Mouse (Mus musculus) limb, embryonic 11.5 days (tissue): Measurements from ENCODE around the gene Slc25a40. TPM values are rescaled to one million over a fixed set of nuclear protein-coding genes. Genes with fewer than 3 reads are reported as not detected.

Experiments
- ATAC-seq: fragments of 200-750 bp; cut with Nextera tagmentation; 2 replicates; pipeline ENCODE4 v1.8.0; 2017; ENCODE audit warnings: low read depth; ENCODE audit not compliant: insufficient number of reproducible peaks, low FRiP score, low TSS enrichment
- DNase-seq: peaks from one replicate; pipeline ENCODE4 v3.0.0-alpha.2; 2015; ENCODE audit warnings: low spot score
- H3K27ac ChIP-seq: fragments of 300-500 bp; sonication (generic); replicated peaks from 2 replicates; pipeline ENCODE4 v1.5.1; 2014; ENCODE audit warnings: low read depth, mild to moderate bottlenecking, low read length
- H3K27me3 ChIP-seq: fragments of 300-500 bp; sonication (generic); 2 replicates; pipeline ENCODE4 v1.6.1; 2014; ENCODE audit warnings: mild to moderate bottlenecking, low read length, mixed read lengths; ENCODE audit not compliant: control insufficient read depth, insufficient read depth
- H3K36me3 ChIP-seq: fragments of 300-500 bp; sonication (generic); 2 replicates; pipeline ENCODE4 v1.6.1; 2014; ENCODE audit warnings: mild to moderate bottlenecking, low read length, moderate library complexity, mixed read lengths; ENCODE audit not compliant: control insufficient read depth, insufficient read depth
- H3K4me1 ChIP-seq: fragments of 300-500 bp; sonication (generic); 2 replicates; pipeline ENCODE4 v1.6.1; 2014; ENCODE audit warnings: low read length, mixed read lengths; ENCODE audit not compliant: control insufficient read depth, insufficient read depth
- H3K4me2 ChIP-seq: fragments of 300-500 bp; sonication (generic); 2 replicates; pipeline ENCODE4 v1.6.1; 2014; ENCODE audit warnings: low read depth, mild to moderate bottlenecking, moderate library complexity; ENCODE audit not compliant: severe bottlenecking
- H3K4me3 ChIP-seq: fragments of 300-500 bp; sonication (generic); 2 replicates; pipeline ENCODE4 v1.5.1; 2014; ENCODE audit warnings: low read depth, low read length
- H3K9ac ChIP-seq: fragments of 300-500 bp; sonication (generic); 2 replicates; pipeline ENCODE4 v1.6.1; 2014; ENCODE audit warnings: mild to moderate bottlenecking, low read length
- H3K9me3 ChIP-seq: fragments of 300-500 bp; sonication (generic); 2 replicates; pipeline ENCODE4 v1.6.1; 2016; ENCODE audit warnings: low read length; ENCODE audit not compliant: control insufficient read depth
- WGBS: fragments of 180-500 bp; shearing (Covaris S2); extraction: QIAGEN DNeasy Blood & Tissue Kit; methylation state at CpG from one replicate; pipeline ENCODE4 v1.1.7; 2014; 5-methylcytosine and 5-hydroxymethylcytosine counted together
- polyA plus RNA-seq: library from polyadenylated mRNA; unstranded; fragments of >200 nt; fragmentation: Nextera tagmentation; extraction: Ambion mirVana; gene quantifications from 2 replicates; pipeline ENCODE4 v1.2.1, GENCODE M21; 2014

Gene Slc25a40
- polyA plus RNA-seq, 1 experiment from 2014 or later = 9.6 TPM

DNA sequence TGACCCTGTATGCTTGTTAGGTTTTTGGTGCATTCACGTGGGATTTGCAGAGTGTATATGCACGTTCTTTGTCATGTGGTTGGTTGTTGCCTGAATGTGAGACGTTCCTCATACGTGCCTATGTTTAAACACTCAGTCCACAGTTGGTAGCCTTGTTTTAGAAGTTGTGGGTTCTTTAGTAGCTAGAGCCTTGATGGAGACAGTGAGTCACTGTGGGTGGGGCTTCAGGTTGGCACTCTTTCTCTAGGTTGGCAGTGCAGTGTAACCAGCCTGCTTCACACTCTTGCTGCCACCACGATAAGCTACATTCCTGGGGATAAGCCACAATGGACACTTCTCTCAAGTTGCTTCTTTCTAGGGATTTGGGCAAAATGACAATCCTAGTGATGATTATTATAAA is 33.9 kb downstream of the Slc25a40 start:
- ATAC-seq = no peak
- Histone ChIP-seq H3K36me3 (peaks cover 2% of the 10 kb centered on the region; the same call in 1 of the 2 replicates), H3K9ac (no peak overlapping the region), H3K27ac (no peak overlapping the region), H3K27me3 (no peaks in the 10 kb centered on the region), H3K4me3 (no peak overlapping the region), H3K4me1 (no peaks in the 10 kb centered on the region), H3K4me2 (no peak overlapping the region), H3K9me3 (no peaks in the 10 kb centered on the region)
- no peak for DNase-seq
- WGBS = 91% methylated on average over 5 of the region's 5 CpGs

DNA sequence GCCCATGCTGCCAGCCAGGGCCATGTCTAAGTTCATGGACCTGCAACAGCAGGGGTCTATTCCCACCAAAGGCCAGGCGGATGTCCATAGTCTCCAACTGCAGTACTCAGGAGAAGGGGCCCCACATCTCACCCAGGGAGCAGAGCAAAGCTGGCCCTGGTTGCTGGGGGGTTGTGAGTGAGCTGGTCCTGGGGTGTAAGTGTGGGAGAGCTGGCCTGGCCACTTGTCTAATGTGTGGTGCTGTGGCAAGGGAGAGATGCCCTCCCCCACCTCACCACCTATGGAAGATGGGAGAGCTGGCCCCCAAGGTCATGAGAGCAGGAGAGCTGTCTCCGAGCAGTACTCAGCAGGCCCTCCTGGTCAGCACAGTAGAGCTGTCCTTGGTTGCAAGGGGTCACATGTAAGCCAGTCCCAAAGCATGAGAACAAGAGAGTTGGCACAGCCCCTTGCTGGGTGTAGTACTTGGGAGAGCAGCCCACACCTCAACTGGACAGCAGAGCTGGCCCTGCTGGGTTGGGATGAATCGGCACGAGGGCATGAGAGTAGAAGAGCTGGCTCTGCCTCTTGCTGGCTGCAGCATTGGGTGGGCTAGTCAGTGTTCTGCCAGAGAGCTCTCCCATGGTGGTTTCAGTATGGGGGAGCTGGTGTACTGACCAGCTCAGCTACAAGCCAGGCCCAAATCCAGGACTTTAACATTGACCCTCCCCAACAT is 65.5 kb downstream of the Slc25a40 start:
- H3K36me3 ChIP-seq = no peaks in the 10 kb centered on the region

DNA sequence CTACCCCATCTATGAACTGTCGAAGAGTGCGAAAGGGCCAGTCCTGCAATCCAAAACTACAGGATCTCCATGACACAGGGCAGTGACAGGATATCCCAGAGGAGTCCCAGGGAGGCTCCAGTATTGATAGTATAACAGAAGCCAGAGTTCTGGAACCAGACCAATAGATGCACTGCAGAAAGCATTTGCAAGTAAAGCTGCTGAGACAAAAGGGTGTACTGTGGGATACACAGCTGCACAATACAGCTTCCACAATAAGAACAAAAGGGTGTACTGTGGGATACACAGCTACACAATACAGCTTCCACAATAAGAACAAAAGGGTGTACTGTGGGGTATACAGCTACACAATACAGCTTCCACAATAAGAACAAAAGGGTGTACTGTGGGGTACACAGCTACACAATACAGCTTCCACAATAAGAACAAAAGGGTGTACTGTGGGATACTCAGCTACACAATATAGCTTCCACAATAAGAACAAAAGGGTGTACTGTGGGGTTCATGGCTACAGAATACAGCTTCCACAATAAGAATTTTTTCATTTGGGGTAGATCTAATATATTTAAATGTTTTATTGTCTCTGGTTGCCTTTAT is 66.1 kb downstream of the Slc25a40 start:
- no peaks in the 10 kb centered on the region for H3K36me3 ChIP-seq
- H3K9ac ChIP-seq = no peak overlapping the region
- no peak for DNase-seq
- no peak overlapping the region for H3K4me2 ChIP-seq
- WGBS = 91% methylated on average over 2 of the region's 2 CpGs
- H3K27me3 ChIP-seq = no peaks in the 10 kb centered on the region
- ATAC-seq = no peak
- H3K4me1 ChIP-seq = no peaks in the 10 kb centered on the region
- no peaks in the 10 kb centered on the region for H3K9me3 ChIP-seq
- no peak overlapping the region for H3K4me3 ChIP-seq
- no peak overlapping the region for H3K27ac ChIP-seq

More for the DNA sequence above, 65.5 kb downstream of the Slc25a40 start:
- H3K27ac ChIP-seq = no peak overlapping the region
- no peaks in the 10 kb centered on the region for H3K9me3 ChIP-seq
- no peak overlapping the region for H3K4me3 ChIP-seq
- WGBS = 71% methylated on average over 4 of the region's 4 CpGs
- DNase-seq (no peak), ATAC-seq (no peak)
- H3K4me2 ChIP-seq = no peak overlapping the region
- no peak overlapping the region for H3K9ac ChIP-seq
- no peaks in the 10 kb centered on the region for H3K27me3 ChIP-seq
- H3K4me1 ChIP-seq = no peaks in the 10 kb centered on the region

DNA sequence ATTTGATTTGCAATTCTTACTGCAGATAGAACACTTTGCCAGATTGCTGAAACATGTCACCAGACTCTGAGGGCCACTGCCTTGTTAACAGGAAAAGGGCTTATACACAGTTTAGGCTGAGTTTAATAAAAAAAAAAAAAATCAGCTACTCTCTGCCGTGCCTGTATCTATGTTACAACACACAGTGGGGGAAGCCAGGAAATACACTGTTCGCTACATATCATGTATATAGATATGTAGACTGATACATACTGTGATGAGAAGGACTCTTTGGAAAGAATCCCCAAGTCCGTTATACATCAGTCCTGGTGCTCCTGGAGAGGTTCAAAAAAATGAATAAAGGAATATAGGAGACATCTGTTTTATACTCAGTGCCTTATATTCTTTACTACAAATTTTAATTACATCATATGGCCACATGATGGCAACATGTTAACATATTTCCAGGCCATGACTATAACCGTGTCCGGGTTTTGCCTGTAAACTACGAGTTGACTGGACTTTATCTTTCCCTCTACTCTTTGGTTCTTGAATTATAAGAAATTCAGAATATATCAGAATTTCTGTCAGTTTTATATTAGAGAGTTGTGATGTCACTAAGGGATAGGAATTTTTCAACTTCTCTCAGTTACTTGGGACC is 66.9 kb downstream of the Slc25a40 start:
- no peak for DNase-seq
- peak; percentile 70; the same call in 1 of the 2 replicates for ATAC-seq
- WGBS = 65% methylated on average over 6 of the region's 6 CpGs

DNA sequence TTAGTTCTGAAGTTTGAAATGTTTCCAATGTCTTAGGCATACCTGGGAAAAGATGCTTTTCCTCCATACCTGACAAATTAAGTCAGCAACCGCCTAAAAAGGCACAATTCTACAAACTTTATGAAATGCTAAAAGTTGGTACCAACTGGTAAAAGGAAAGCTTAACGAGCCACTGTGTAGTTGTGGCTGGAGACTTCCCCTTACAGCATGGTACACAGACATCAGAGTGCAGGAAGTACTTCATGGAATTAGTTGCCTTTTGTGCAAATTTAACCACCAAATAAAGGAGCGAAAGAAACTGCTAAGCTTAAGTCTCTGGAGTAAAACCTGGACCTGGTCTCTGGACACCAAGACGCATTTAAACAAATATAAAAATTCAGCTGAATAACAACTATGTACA is 69.1 kb downstream of the Slc25a40 start:
- H3K9me3 ChIP-seq = no peaks in the 10 kb centered on the region
- H3K9ac ChIP-seq = no peak overlapping the region
- WGBS = 53% methylated on average over 4 of the region's 4 CpGs
- no peaks in the 10 kb centered on the region for H3K27me3 ChIP-seq
- no peaks in the 10 kb centered on the region for H3K4me1 ChIP-seq
- H3K4me3 ChIP-seq = no peak overlapping the region
- DNase-seq (no peak), ATAC-seq (no peak)
- no peak overlapping the region for H3K27ac ChIP-seq
- no peak overlapping the region for H3K4me2 ChIP-seq
- no peaks in the 10 kb centered on the region for H3K36me3 ChIP-seq

More for the DNA sequence above, 66.9 kb downstream of the Slc25a40 start:
- Histone ChIP-seq H3K4me2 (no peak overlapping the region), H3K27me3 (no peaks in the 10 kb centered on the region), H3K27ac (no peak overlapping the region), H3K9ac (no peak overlapping the region), H3K9me3 (no peaks in the 10 kb centered on the region), H3K4me3 (no peak overlapping the region), H3K4me1 (no peaks in the 10 kb centered on the region), H3K36me3 (no peaks in the 10 kb centered on the region)

Other genes with a start within 250 kb of the Slc25a40 start
- gene Adam22, start 54.7 kb upstream of the Slc25a40 start, polyA plus RNA-seq = 7.3 and 8.3 TPM in 2 replicates
- 83.1 and 87.1 TPM in 2 replicates for gene Dbf4, start 134 bp upstream of the Slc25a40 start, polyA plus RNA-seq
- gene Rundc3b, start 200.1 kb downstream of the Slc25a40 start, polyA plus RNA-seq = 3.5 and 4.8 TPM in 2 replicates
- 0.14 and 0.20 TPM in 2 replicates for gene Abcb1a, start 237.2 kb downstream of the Slc25a40 start, polyA plus RNA-seq